Mouse (Mus musculus) left cerebral cortex, postnatal 4 days (tissue): ENCODE data around the gene Rflnb. TPM values are rescaled to one million over a fixed set of nuclear protein-coding genes. Genes with fewer than 3 reads are reported as not detected.
A peak's percentile ranks its signal among the peaks of the same experiment; 100 is the strongest.

Source experiments
- DNase-seq: peaks from one replicate; pipeline ENCODE4 v3.0.0-alpha.2; 2022
- intact Hi-C: fragments of 180-260 bp; cut with DNase I; formaldehyde crosslinking; loops from one replicate; pipeline ENCODE4 v1.15.1; 2025
- total RNA-seq, 2 experiments: library from RNA; stranded (reverse); gene quantifications; 2 replicates each; pipeline ENCODE4 v1.2.3; 2021

Gene Rflnb
- total RNA-seq, result 10 to 100 TPM; 28.7 to 28.9 TPM

DNA sequence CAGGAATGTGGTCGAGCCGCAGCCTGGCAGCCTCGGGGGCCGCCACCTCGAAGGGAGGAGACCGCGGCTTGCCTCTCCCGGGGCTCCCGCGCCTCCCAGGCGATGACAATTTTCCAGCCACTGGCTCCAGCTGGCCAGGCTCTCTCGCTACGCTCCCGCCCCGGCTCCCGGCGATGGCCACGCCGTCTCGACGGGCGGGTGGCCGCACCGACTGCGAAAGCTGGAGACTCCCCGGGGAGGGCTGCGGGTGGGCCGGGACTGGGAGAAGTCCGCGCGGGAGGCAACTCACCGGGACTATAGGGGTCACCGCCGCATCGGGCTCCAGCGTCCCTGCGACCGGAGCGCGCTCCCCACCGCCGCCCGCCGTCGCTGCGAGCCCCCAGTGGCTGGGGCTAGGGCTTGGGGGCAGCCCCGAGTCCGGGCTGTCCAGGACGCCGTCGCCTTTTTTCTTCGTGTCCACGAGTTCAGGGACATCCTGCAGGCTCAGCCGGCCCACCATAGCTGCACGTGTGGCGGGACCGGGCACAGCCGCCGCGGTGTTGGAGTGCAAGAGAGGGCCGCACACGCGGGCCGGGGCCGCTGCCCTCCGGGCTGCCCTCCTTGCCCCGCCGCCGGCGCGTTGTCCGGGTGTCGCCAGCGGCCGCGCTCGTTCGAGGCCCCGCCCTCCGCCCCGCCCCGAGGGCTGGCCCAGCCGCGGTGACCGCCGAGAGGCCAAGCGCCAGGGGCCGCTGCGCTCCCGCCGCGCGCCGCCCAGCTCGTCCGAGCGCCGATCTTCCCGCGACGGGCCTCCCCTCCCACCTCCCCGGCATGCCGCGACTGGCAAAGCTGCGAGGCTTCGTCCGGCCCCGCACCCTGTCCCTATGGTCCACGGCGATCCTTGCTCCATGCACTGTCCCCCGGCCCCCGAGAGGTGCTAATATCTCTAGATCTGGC is at the start of gene Rflnb:
Gene Rflnb, minus strand, starts transcription at position 644 of the 933 bp plus-strand sequence.
- peak; percentile 79 for DNase-seq
- intact Hi-C loops, result no loop called here

- intact Hi-C loops, result no loop called here
These were observed 49.8 kb upstream of the Rflnb start for GRCm38 (mm10) chr11:76077341-76077740.

GRCm38 (mm10) chr11:76074296-76075093 is 46.9 kb upstream of the Rflnb start:
- DNase-seq, result no peak
- intact Hi-C loops, result no loop called here

More at GRCm38 (mm10) chr11:76077341-76077740, 49.8 kb upstream of the Rflnb start:
- no peak for DNase-seq

DNA sequence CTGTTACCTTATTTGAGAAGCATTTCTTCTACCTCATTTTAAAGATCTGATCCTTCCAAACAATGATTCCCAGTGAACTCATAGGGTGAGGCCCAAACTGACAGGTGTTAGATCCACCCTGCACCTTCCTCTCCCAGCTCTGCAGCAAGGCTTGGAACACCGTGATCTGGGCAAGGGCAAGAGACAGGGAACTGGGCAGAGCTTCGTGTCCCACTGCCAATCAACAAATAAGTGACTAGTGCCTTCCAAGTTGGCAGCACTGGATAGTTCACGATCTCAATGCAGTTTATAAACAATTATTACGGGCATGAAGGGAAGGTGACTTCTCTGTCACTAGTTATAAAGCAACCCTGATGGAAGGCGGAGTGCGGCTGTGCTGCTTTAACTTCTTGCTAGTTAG is 42.2 kb upstream of the Rflnb start:
- intact Hi-C loops, result no loop called here
- DNase-seq, result no peak

GRCm38 (mm10) chr11:76066563-76067156 is 39.1 kb upstream of the Rflnb start:
- intact Hi-C loops, result no loop called here
- peak; percentile 25 for DNase-seq

- intact Hi-C loops, result no loop called here
- peak; percentile 24 for DNase-seq
These were observed 38.0 kb upstream of the Rflnb start for GRCm38 (mm10) chr11:76065521-76066095.

DNA sequence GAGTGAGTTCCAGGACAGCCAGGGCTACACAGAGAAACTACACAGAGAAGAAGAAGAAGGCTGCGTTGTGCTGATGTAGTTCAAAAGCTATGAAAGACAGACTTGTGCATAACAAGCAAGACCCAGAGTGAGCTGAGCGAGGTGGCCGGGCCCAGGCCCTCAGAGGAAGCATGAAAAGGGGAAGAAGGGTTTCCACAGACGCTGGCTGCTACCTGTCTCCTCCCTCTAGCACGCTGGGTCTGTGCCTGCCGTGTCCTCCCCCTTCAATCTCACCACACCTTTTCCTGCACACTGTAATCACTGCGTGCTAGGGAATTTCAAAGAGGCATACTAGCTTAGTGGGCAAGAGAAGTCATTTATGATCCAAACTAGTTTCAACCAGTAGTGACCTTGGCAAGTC is 36.8 kb upstream of the Rflnb start:
- DNase-seq, result no peak
- intact Hi-C loops, result no loop called here

DNA sequence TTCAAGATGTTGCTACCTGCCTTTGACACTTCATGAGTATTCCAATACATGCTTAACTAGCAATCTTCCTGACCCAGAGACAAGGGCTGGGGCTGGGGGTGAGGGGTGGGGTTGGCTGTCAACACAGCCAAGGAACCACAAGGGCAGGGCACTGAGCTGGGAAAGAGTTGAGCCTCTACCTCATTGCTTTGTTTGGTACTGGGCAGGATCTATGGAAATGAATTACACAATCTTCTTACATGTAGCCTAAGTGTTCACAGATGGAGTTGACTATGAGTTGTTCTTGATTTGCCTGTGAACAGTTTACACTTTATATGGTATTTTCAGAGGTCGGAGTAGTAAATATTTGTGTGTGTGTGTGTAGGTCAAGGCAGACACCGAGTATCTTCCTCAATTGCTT is 33.3 kb upstream of the Rflnb start:
- intact Hi-C loops, result no loop called here
- no peak for DNase-seq

- DNase-seq, result no peak
- intact Hi-C loops, result no loop called here
These were observed 32.4 kb upstream of the Rflnb start for GRCm38 (mm10) chr11:76059971-76060370.

DNA sequence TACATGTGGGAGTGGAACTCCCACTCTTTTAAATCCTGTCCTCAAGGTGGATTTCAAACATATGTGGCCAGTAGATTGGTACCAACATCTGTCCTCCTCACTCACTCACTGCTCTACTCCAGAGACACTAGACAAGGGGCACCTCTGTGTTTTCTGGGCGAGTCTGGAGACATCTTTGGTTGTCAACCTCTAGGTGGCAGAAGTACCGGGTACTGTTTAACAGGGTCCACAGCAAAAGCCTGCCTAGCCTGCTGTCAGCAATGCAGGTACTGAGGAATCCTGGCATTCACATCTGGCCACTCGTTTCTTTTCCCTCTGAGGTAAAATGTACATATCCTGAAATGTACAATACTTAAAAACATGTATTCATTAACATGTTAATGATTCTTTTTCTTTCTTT is 28.9 kb upstream of the Rflnb start:
- intact Hi-C loops, result no loop called here
- DNase-seq, result no peak

GRCm38 (mm10) chr11:76052496-76052895 is 24.9 kb upstream of the Rflnb start:
- DNase-seq, result no peak
- intact Hi-C loops, result no loop called here

GRCm38 (mm10) chr11:76050967-76051512 is 23.5 kb upstream of the Rflnb start:
- no peak for DNase-seq
- intact Hi-C loops, result no loop called here

DNA sequence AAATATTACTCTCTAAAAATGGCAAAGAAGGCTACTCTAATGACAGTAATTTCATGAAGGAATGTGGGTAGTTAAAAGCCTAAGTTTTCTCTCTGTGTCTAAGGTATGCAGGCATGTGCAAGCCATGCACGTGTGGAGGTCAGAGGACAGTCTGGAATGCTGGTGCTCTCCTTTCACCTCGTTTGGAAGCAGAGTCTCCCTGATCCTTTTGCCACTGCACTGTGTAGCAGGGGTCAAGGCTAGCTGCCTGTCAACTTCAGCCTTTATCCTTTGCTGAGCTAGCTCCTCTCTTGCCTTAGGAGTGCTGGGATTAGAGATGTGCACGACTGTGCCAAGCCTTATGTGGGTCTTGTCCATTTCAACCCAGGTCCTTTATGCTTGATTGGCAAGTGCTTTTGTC is 22.9 kb upstream of the Rflnb start:
- DNase-seq, result no peak
- intact Hi-C loops, result no loop called here

- DNase-seq, result no peak
- intact Hi-C loops, result no loop called here
These were observed 17.8 kb upstream of the Rflnb start for GRCm38 (mm10) chr11:76045367-76045766.

- peak; percentile 73 for DNase-seq
- intact Hi-C loops, result no loop called here
These were observed 16.9 kb upstream of the Rflnb start for GRCm38 (mm10) chr11:76044468-76044867.

- intact Hi-C loops, result no loop called here
These were observed 15.3 kb upstream of the Rflnb start for GRCm38 (mm10) chr11:76042882-76043281.

DNA sequence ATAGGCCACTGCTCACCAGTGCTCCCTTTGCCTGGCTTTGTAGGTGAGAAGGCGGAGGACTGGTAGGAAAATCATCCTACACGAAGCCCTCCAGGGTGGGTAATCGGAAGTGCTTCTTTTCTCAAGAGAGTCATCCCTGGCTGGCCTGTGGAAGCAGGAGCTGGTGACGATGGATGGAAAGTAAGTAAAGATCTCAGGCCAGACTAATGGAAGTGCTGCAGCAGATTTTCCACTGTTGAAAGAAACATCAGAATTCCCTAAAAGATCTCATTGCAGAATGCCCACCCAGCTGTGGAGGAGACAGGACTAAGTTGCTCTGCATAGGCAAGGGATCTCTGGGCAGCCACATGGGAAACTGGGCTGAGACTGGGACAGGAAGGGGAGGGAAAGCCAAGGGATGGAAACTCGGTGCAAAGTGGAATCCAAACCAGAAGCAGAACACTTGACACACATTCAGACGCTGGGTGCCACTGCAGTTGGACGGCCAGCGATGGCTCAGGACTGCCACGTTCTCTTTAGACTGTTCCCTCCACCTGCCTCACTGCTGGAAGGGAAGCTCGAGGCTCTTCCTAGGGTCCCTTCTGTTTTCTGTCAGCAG is 14.6 kb upstream of the Rflnb start:
- intact Hi-C loops, result no loop called here
- no peak for DNase-seq

More at GRCm38 (mm10) chr11:76042882-76043281, 15.3 kb upstream of the Rflnb start:
- DNase-seq, result no peak

GRCm38 (mm10) chr11:76040761-76041376 is 13.3 kb upstream of the Rflnb start:
- intact Hi-C loops, result no loop called here
- DNase-seq, result no peak

DNA sequence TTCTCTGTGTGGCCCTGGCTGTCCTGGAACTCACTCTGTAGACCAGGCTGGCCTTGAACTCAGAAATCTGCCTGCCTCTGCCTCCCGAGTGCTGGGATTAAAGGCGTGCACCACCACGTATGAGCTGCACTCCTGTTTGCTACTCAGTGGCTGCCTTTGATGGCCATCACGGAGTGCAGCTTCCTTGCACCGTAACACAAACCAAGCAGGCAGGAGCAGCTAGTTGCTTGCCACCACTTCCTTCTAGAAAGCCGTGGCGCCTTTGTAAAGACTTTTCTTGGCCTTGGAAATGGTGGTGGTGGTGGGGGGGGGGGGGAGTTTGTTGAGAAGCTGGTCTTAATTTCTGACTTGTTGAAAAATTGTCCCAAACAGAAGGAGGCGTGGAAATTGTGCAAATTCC is 12.5 kb upstream of the Rflnb start:
- intact Hi-C loops, result no loop called here
- no peak for DNase-seq
